Mouse (Mus musculus): Measurements from ENCODE around the gene Iqsec1. TPM values are rescaled to one million over a fixed set of nuclear protein-coding genes. Genes with fewer than 3 reads are reported as not detected.

Iqsec1 gene
- total and polyA plus RNA-seq, 2 experiments from 2014 or later, result 12.0 to 93.7 TPM

GRCm38 (mm10) chr6:90996181-90996580, 7.7 kb upstream of the Iqsec1 start:
- DNase-seq (ENCODE audit: low spot score) (no peak), ATAC-seq (ENCODE audit: insufficient read depth, low read depth) (no peak)
- H3K27me3 ChIP-seq (ENCODE audit: control insufficient read depth, insufficient read depth, low read length), result no peaks in the 10 kb centered on the region
- no peak overlapping the region for H3K4me2 ChIP-seq (ENCODE audit: low read depth, low read length)
- H3K4me1 ChIP-seq (ENCODE audit: control insufficient read depth, insufficient read depth), result peaks cover 16% of the 10 kb centered on the region; the same call in 1 of the 2 replicates
- H3K27ac ChIP-seq (ENCODE audit: low read depth), result no peak overlapping the region
- no peak overlapping the region for H3K9ac ChIP-seq (replicated peaks; ENCODE audit: low read depth, low read length)
- no peak overlapping the region for H3K4me3 ChIP-seq (ENCODE audit: low read depth, low read length)
- 79% methylated on average over 2 of the region's 2 CpGs for WGBS
- no peaks in the 10 kb centered on the region for H3K36me3 ChIP-seq (replicated peaks; ENCODE audit: control insufficient read depth, insufficient read depth, low read length)
- TF ChIP-seq CTCF (IDR thresholded peaks at IDR 0.05; ENCODE audit: low read depth) (no peak), EP300 (IDR thresholded peaks at IDR 0.05; ENCODE audit: low read depth) (no peak)
- no peaks in the 10 kb centered on the region for H3K9me3 ChIP-seq (replicated peaks; ENCODE audit: control insufficient read depth, low read length)

- H3K27ac ChIP-seq (ENCODE audit: low read depth), result no peak overlapping the region
- DNase-seq (ENCODE audit: low spot score) (no peak), ATAC-seq (ENCODE audit: insufficient read depth, low read depth) (peak; percentile 6; the same call in 1 of the 2 replicates)
- no peaks in the 10 kb centered on the region for H3K36me3 ChIP-seq (replicated peaks; ENCODE audit: control insufficient read depth, insufficient read depth, low read length)
- H3K4me1 ChIP-seq (ENCODE audit: control insufficient read depth, insufficient read depth), result peaks cover 28% of the 10 kb centered on the region
- H3K9me3 ChIP-seq (replicated peaks; ENCODE audit: control insufficient read depth, low read length), result 0 out of 2 replicates have a peak, but pooled peaks cover 3% of the 10 kb centered on the region
- TF ChIP-seq CTCF (IDR thresholded peaks at IDR 0.05; ENCODE audit: low read depth) (no peak), EP300 (IDR thresholded peaks at IDR 0.05; ENCODE audit: low read depth) (no peak)
- peak overlapping the region; percentile 93 for H3K4me2 ChIP-seq (ENCODE audit: low read depth, low read length)
- H3K9ac ChIP-seq (replicated peaks; ENCODE audit: low read depth, low read length), result peak overlapping the region; percentile 61
- peak overlapping the region; percentile 69 for H3K4me3 ChIP-seq (ENCODE audit: low read depth, low read length)
- H3K27me3 ChIP-seq (ENCODE audit: control insufficient read depth, insufficient read depth, low read length), result 0 out of 2 replicates have a peak, but pooled peaks cover 6% of the 10 kb centered on the region
- WGBS, result 0% methylated on average over 25 of the region's 59 CpGs
These were observed 223 bp downstream of the Iqsec1 start for GRCm38 (mm10) chr6:90988299-90988625.

- peak overlapping the region; percentile 69 for H3K4me3 ChIP-seq (ENCODE audit: low read depth, low read length)
- peak overlapping the region; percentile 93 for H3K4me2 ChIP-seq (ENCODE audit: low read depth, low read length)
- peaks cover 33% of the 10 kb centered on the region for H3K4me1 ChIP-seq (ENCODE audit: control insufficient read depth, insufficient read depth)
- H3K36me3 ChIP-seq (replicated peaks; ENCODE audit: control insufficient read depth, insufficient read depth, low read length), result no peaks in the 10 kb centered on the region
- WGBS, result under 1% methylated on average over 48 of the region's 76 CpGs
- no peak for DNase-seq (ENCODE audit: low spot score)
- peak overlapping the region; percentile 61 for H3K9ac ChIP-seq (replicated peaks; ENCODE audit: low read depth, low read length)
- 0 out of 2 replicates have a peak, but pooled peaks cover 6% of the 10 kb centered on the region for H3K27me3 ChIP-seq (ENCODE audit: control insufficient read depth, insufficient read depth, low read length)
- H3K9me3 ChIP-seq (replicated peaks; ENCODE audit: control insufficient read depth, low read length), result 0 out of 2 replicates have a peak, but pooled peaks cover 3% of the 10 kb centered on the region
- ATAC-seq (ENCODE audit: insufficient read depth, low read depth), result peak; percentile 15
- H3K27ac ChIP-seq (ENCODE audit: low read depth), result no peak overlapping the region
- no peak for TF ChIP-seq CTCF (IDR thresholded peaks at IDR 0.05; ENCODE audit: low read depth)
- TF ChIP-seq EP300 (IDR thresholded peaks at IDR 0.05; ENCODE audit: low read depth), result no peak
These were observed 755 bp downstream of the Iqsec1 start for GRCm38 (mm10) chr6:90987561-90988298.

GRCm38 (mm10) chr6:90984101-90984500, 4.4 kb downstream of the Iqsec1 start:
- Histone ChIP-seq H3K9me3 (replicated peaks; ENCODE audit: control insufficient read depth, low read length) (no peaks in the 10 kb centered on the region), H3K36me3 (replicated peaks; ENCODE audit: control insufficient read depth, insufficient read depth, low read length) (no peaks in the 10 kb centered on the region), H3K9ac (replicated peaks; ENCODE audit: low read depth, low read length) (no peak overlapping the region), H3K4me1 (ENCODE audit: control insufficient read depth, insufficient read depth) (peaks cover 36% of the 10 kb centered on the region), H3K4me3 (ENCODE audit: low read depth, low read length) (no peak overlapping the region), H3K27me3 (ENCODE audit: control insufficient read depth, insufficient read depth, low read length) (0 out of 2 replicates have a peak, but pooled peaks cover 6% of the 10 kb centered on the region), H3K27ac (ENCODE audit: low read depth) (peak overlapping the region; percentile 58), H3K4me2 (ENCODE audit: low read depth, low read length) (no peak overlapping the region)
- DNase-seq (ENCODE audit: low spot score), result peak; percentile 30
- ATAC-seq (ENCODE audit: insufficient read depth, low read depth), result no peak
- TF ChIP-seq CTCF (IDR thresholded peaks at IDR 0.05; ENCODE audit: low read depth) (no peak), EP300 (IDR thresholded peaks at IDR 0.05; ENCODE audit: low read depth) (no peak)
- WGBS, result 25% methylated on average over 3 of the region's 3 CpGs

GRCm38 (mm10) chr6:90974279-90974678, 14.2 kb downstream of the Iqsec1 start:
- ATAC-seq (ENCODE audit: insufficient read depth, low read depth), result no peak
- Histone ChIP-seq H3K4me1 (ENCODE audit: control insufficient read depth, insufficient read depth) (peaks cover 8% of the 10 kb centered on the region), H3K27me3 (ENCODE audit: control insufficient read depth, insufficient read depth, low read length) (no peaks in the 10 kb centered on the region), H3K9me3 (replicated peaks; ENCODE audit: control insufficient read depth, low read length) (no peaks in the 10 kb centered on the region), H3K4me3 (ENCODE audit: low read depth, low read length) (no peak overlapping the region), H3K27ac (ENCODE audit: low read depth) (no peak overlapping the region), H3K4me2 (ENCODE audit: low read depth, low read length) (no peak overlapping the region), H3K36me3 (replicated peaks; ENCODE audit: control insufficient read depth, insufficient read depth, low read length) (no peaks in the 10 kb centered on the region), H3K9ac (replicated peaks; ENCODE audit: low read depth, low read length) (no peak overlapping the region)
- DNase-seq (ENCODE audit: low spot score), result no peak
- no peak for TF ChIP-seq EP300 (IDR thresholded peaks at IDR 0.05; ENCODE audit: low read depth)
- no peak for TF ChIP-seq CTCF (IDR thresholded peaks at IDR 0.05; ENCODE audit: low read depth)
- 41% methylated on average over 2 of the region's 2 CpGs for WGBS

All from heart, postnatal 0 days (tissue).